Mouse (Mus musculus): ENCODE measurements around the gene Oprl1. TPM values are rescaled to one million over a fixed set of nuclear protein-coding genes. Genes with fewer than 3 reads are reported as not detected.

The Oprl1 gene
- polyA plus RNA-seq, 1 experiment from 2014 or later = 1.4 TPM

DNA sequence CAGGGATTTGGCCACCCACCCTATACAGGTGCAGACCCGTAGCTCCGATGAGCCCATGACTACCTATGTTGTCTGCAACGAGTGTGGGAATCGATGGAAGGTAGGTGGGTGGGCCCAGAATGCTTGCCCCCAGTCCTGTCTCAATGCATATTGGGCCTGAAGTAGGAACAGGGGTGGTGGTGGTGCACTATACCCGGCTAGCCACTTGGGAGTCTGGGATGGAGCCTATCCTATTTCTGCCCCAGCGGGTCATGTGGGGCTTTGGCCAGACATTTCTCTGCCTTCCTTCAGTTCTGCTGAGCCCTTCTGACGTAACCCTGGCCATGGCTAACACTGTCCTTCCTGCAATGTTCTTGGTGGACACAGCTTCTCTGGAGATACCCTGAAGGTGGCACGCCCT, 27.2 kb upstream of the Oprl1 start:
- peaks cover 11% of the 10 kb centered on the region; the same call in 1 of the 2 replicates for H3K36me3 ChIP-seq (ENCODE audit: control insufficient read depth, insufficient read depth, low read length)
- no peaks in the 10 kb centered on the region for H3K9me3 ChIP-seq (replicated peaks; ENCODE audit: control insufficient read depth, low read length)
- 0 out of 2 replicates have a peak, but pooled peaks cover 4% of the 10 kb centered on the region for H3K4me1 ChIP-seq (ENCODE audit: control insufficient read depth, insufficient read depth, low read length)
- no peak overlapping the region for H3K27ac ChIP-seq (ENCODE audit: low read length)
- H3K27me3 ChIP-seq (ENCODE audit: control insufficient read depth, insufficient read depth, low read length) = no peaks in the 10 kb centered on the region
- WGBS = 92% methylated on average over 8 of the region's 8 CpGs
- no peak overlapping the region for H3K4me2 ChIP-seq (ENCODE audit: low read depth, low read length)
- no peak overlapping the region for H3K9ac ChIP-seq (ENCODE audit: low read length)
- ATAC-seq (ENCODE audit: insufficient read depth, low FRiP score) = no peak
- H3K4me3 ChIP-seq (replicated peaks; ENCODE audit: low read length) = no peak overlapping the region

DNA sequence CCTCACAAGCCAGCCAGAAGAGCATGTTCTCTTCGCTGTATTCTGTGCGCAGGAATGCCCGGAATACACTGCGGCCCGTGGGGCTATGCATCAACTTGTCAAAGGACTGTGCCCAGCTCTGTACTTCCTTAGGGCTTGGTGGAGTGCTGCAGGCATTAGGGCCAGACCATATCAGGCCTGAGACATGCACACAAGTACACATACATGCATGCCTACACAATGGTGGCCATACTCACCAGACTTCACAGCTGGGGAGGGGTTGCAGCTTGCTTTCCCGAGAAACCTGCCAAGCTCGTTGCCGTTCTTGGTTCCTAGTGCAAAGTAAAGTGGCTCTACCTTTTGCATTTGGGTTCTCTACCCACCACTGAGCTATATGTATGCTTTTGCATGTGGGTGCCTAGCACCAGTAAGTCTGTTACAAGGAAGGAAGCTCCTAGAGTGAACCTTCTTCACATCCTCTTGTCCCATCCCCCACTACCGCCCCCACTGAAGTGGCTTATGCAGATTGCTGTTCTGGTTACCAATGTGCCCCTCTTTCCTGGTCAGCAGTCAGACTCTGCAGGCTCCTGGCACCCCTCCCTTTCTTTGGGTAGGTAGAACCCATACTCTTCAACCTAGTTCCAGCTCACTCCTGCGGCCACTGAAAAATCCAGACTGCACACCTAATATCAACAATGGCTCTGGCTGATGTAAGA, 25.2 kb upstream of the Oprl1 start:
- Histone ChIP-seq H3K4me1 (ENCODE audit: control insufficient read depth, insufficient read depth, low read length) (0 out of 2 replicates have a peak, but pooled peaks cover 11% of the 10 kb centered on the region), H3K4me3 (replicated peaks; ENCODE audit: low read length) (no peak overlapping the region), H3K4me2 (ENCODE audit: low read depth, low read length) (no peak overlapping the region), H3K9me3 (replicated peaks; ENCODE audit: control insufficient read depth, low read length) (no peaks in the 10 kb centered on the region), H3K27ac (ENCODE audit: low read length) (no peak overlapping the region), H3K36me3 (ENCODE audit: control insufficient read depth, insufficient read depth, low read length) (peaks cover 11% of the 10 kb centered on the region; the same call in 1 of the 2 replicates), H3K9ac (ENCODE audit: low read length) (no peak overlapping the region), H3K27me3 (ENCODE audit: control insufficient read depth, insufficient read depth, low read length) (no peaks in the 10 kb centered on the region)
- no peak for ATAC-seq (ENCODE audit: insufficient read depth, low FRiP score)
- whole genome bisulfite sequencing = 85% methylated on average over 10 of the region's 10 CpGs

DNA sequence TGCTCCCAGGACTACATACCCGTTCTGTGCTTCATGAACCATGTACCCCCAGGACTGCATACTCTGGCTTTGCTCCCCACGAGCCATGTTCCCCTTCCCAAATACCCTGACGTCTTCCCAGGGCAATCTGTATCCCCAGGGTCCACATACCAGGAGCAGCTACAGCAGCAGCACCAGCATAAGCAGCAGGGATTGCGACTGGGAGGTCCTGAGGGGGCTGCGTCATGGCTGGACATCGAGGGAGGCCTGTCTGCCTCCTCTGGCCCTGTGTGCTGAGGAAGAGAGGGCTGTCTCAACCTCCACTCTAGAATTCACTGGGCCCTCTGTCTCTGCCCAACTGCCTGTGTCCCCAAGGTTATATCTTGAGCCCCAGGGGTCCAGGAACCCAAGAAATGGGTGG, 23.7 kb upstream of the Oprl1 start:
- H3K4me3 ChIP-seq (replicated peaks; ENCODE audit: low read length) = no peak overlapping the region
- H3K4me1 ChIP-seq (ENCODE audit: control insufficient read depth, insufficient read depth, low read length) = 0 out of 2 replicates have a peak, but pooled peaks cover 11% of the 10 kb centered on the region
- no peaks in the 10 kb centered on the region for H3K27me3 ChIP-seq (ENCODE audit: control insufficient read depth, insufficient read depth, low read length)
- 84% methylated on average over 6 of the region's 6 CpGs for WGBS
- no peak overlapping the region for H3K27ac ChIP-seq (ENCODE audit: low read length)
- H3K9ac ChIP-seq (ENCODE audit: low read length) = no peak overlapping the region
- no peak overlapping the region for H3K4me2 ChIP-seq (ENCODE audit: low read depth, low read length)
- H3K36me3 ChIP-seq (ENCODE audit: control insufficient read depth, insufficient read depth, low read length) = peaks cover 7% of the 10 kb centered on the region; the same call in 1 of the 2 replicates
- no peaks in the 10 kb centered on the region for H3K9me3 ChIP-seq (replicated peaks; ENCODE audit: control insufficient read depth, low read length)
- no peak for ATAC-seq (ENCODE audit: insufficient read depth, low FRiP score)

DNA sequence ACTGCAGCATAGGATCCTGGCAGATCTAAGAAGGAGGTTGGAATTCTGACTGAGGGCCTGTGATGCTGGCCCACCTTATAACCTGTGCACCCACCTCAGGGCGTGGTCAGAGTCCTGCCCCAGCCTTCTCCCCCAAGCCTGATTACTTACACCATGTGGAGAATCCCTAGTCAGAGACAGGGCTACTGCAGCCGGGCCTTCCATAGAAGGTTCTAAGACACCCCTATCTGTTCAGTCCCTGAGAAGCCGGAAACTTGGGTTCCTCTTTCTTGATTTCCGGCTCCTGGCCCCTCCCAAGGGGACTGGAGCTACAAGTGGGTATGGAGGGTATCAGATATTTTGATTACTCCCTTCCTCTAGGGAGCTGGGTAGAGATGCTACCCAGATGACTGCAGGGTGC, 23.2 kb upstream of the Oprl1 start:
- H3K36me3 ChIP-seq (ENCODE audit: control insufficient read depth, insufficient read depth, low read length) = peaks cover 4% of the 10 kb centered on the region; the same call in 1 of the 2 replicates
- H3K4me2 ChIP-seq (ENCODE audit: low read depth, low read length) = no peak overlapping the region
- H3K27ac ChIP-seq (ENCODE audit: low read length) = no peak overlapping the region
- H3K4me1 ChIP-seq (ENCODE audit: control insufficient read depth, insufficient read depth, low read length) = 0 out of 2 replicates have a peak, but pooled peaks cover 11% of the 10 kb centered on the region
- H3K9me3 ChIP-seq (replicated peaks; ENCODE audit: control insufficient read depth, low read length) = no peaks in the 10 kb centered on the region
- H3K9ac ChIP-seq (ENCODE audit: low read length) = no peak overlapping the region
- ATAC-seq (ENCODE audit: insufficient read depth, low FRiP score) = no peak
- no peak overlapping the region for H3K4me3 ChIP-seq (replicated peaks; ENCODE audit: low read length)
- H3K27me3 ChIP-seq (ENCODE audit: control insufficient read depth, insufficient read depth, low read length) = no peaks in the 10 kb centered on the region
- 85% methylated on average over 4 of the region's 4 CpGs for WGBS

DNA sequence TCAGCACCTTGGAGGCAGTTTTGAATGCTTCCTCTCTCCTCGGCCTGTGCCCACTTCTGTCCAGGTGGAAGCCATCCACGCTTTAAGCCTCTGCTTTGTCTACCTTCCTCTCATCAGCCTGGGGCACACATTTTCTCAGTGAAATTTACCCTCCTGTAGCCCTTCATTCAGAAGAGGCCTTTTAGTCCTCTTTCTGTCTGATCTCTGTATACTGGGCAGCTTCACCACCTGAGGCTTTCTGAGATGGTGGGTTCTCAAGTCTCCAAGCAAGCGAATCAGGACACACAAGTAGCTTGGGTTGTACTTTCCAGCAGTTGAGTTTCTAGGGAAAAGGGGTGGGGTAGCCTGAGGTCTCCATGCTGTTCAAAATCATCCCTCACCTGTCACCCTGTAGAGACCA, 22.5 kb upstream of the Oprl1 start:
- no peaks in the 10 kb centered on the region for H3K9me3 ChIP-seq (replicated peaks; ENCODE audit: control insufficient read depth, low read length)
- H3K4me1 ChIP-seq (ENCODE audit: control insufficient read depth, insufficient read depth, low read length) = 0 out of 2 replicates have a peak, but pooled peaks cover 11% of the 10 kb centered on the region
- H3K9ac ChIP-seq (ENCODE audit: low read length) = no peak overlapping the region
- peak overlapping the region; percentile 62; the same call in 1 of the 2 replicates for H3K4me3 ChIP-seq (replicated peaks; ENCODE audit: low read length)
- WGBS = 83% methylated on average over 3 of the region's 3 CpGs
- no peaks in the 10 kb centered on the region for H3K27me3 ChIP-seq (ENCODE audit: control insufficient read depth, insufficient read depth, low read length)
- no peak overlapping the region for H3K27ac ChIP-seq (ENCODE audit: low read length)
- no peaks in the 10 kb centered on the region for H3K36me3 ChIP-seq (ENCODE audit: control insufficient read depth, insufficient read depth, low read length)
- H3K4me2 ChIP-seq (ENCODE audit: low read depth, low read length) = peak overlapping the region; percentile 93
- ATAC-seq (ENCODE audit: insufficient read depth, low FRiP score) = no peak

DNA sequence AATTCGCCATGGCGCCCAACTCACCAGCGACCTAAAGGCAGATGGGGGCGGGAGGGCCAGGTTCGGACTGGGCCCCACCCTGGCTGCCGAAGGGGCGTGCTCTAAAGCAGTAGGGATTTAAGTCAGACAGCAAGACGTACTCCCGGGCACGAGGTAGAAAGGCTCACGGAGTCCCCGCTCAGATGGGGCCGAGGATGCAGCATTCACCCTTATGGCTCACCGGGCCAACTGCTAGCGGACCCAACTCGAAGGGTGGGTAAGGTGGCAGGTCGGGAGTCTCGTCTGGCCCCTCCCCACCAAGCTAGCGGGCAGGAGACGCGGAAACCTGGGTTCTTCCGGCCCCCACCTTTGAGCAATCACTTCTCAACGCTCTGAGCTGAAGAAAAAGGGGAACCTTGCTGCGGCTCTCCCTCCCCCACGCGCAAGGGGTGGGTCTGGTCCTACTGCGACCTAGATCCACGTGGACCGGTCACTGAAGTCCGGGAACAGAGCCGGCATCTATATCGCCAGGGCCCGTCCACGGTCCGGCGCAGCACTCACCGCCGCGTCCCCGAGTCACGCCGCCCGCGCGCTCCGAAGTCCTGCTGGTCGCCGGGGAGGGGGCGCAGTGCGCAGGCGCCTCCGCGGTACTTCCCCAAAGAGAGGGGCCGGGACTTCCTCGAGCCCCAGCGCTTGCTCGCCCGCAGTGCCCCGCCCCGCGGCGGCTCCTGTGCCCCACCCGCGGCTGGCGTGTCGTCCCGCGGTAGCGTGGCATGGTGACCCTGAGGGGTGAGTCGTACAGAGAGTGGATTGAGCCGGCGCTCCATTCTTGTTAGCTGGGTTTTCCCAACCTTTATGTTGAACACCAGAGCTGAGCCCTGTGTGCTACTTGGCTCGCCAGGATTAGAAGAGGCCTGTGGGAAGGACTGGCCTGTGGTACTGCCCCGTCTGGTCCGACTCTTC, 21.2 kb upstream of the Oprl1 start, which contains the start of gene Rgs19:
TSS of gene Rgs19 (minus strand) at position 639 of the 942 bp plus-strand sequence.
- Histone ChIP-seq H3K9me3 (replicated peaks; ENCODE audit: control insufficient read depth, low read length) (no peaks in the 10 kb centered on the region), H3K27ac (ENCODE audit: low read length) (peak within 1 kb of the TSS; percentile 55; the same call in 1 of the 2 replicates), H3K36me3 (ENCODE audit: control insufficient read depth, insufficient read depth, low read length) (no peaks in the 10 kb centered on the region), H3K4me2 (ENCODE audit: low read depth, low read length) (peak within 1 kb of the TSS; percentile 93), H3K9ac (ENCODE audit: low read length) (peak within 1 kb of the TSS; percentile 77), H3K4me1 (ENCODE audit: control insufficient read depth, insufficient read depth, low read length) (0 out of 2 replicates have a peak, but pooled peaks cover 11% of the 10 kb centered on the region), H3K27me3 (ENCODE audit: control insufficient read depth, insufficient read depth, low read length) (no peaks in the 10 kb centered on the region), H3K4me3 (replicated peaks; ENCODE audit: low read length) (peak within 1 kb of the TSS; percentile 62)
- under 1% methylated on average over 75 of the region's 75 CpGs for WGBS
- peak; percentile 90 for ATAC-seq (ENCODE audit: insufficient read depth, low FRiP score)

DNA sequence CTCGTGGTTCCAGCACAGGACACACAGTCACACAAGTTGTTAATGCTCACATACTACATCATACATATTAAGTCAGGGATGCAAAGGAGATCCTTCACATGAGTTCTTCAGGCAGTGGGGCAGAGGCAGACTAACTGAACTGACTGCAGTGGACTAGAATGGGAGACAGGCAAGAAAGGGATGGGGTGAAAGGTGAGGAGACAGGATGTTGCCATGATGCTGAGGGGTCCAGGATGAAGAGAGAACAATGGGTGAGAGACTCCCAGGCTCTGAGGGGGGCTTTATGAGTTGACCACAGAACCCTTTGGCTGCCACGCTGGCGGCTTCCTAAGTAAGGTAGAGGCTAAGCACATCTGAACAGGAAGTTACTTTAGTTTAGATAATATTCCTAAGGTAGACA, 20.2 kb upstream of the Oprl1 start:
- H3K4me3 ChIP-seq (replicated peaks; ENCODE audit: low read length) = 0 out of 2 replicates have a peak overlapping the region, but pooled peaks have one; percentile 62
- 89% methylated on average over 3 of the region's 3 CpGs for WGBS

DNA sequence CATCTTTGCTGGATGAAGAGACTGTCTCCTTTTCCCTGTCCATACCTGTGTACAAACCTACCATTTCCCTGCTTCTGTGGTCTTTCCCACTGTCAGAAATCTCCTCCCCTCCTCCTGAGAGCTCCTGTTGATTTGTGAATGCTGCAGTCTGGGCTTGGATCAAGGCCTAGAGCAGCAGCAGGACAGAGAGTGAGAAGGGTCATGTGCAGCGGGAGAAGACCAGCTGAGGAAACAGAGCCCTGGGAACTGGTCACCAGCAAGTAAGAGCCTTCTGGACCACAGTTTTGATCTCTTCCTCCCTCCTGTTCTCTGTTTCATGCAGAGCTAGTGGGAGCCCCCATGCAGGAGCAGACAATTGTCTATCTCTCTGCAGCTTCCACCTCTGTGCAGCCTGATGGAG, 19.0 kb upstream of the Oprl1 start:
- no peak overlapping the region for H3K4me3 ChIP-seq (replicated peaks; ENCODE audit: low read length)
- no peak overlapping the region for H3K4me2 ChIP-seq (ENCODE audit: low read depth, low read length)
- H3K36me3 ChIP-seq (ENCODE audit: control insufficient read depth, insufficient read depth, low read length) = no peaks in the 10 kb centered on the region
- 0 out of 2 replicates have a peak, but pooled peaks cover 11% of the 10 kb centered on the region for H3K4me1 ChIP-seq (ENCODE audit: control insufficient read depth, insufficient read depth, low read length)
- no peaks in the 10 kb centered on the region for H3K9me3 ChIP-seq (replicated peaks; ENCODE audit: control insufficient read depth, low read length)
- WGBS = 67% methylated on average over 1 of the region's 1 CpGs
- H3K27ac ChIP-seq (ENCODE audit: low read length) = no peak overlapping the region
- no peak overlapping the region for H3K9ac ChIP-seq (ENCODE audit: low read length)
- no peaks in the 10 kb centered on the region for H3K27me3 ChIP-seq (ENCODE audit: control insufficient read depth, insufficient read depth, low read length)
- ATAC-seq (ENCODE audit: insufficient read depth, low FRiP score) = no peak

More for the DNA sequence above, 20.2 kb upstream of the Oprl1 start:
- Histone ChIP-seq H3K9ac (ENCODE audit: low read length) (no peak overlapping the region), H3K4me2 (ENCODE audit: low read depth, low read length) (peak overlapping the region; percentile 93), H3K9me3 (replicated peaks; ENCODE audit: control insufficient read depth, low read length) (no peaks in the 10 kb centered on the region), H3K4me1 (ENCODE audit: control insufficient read depth, insufficient read depth, low read length) (0 out of 2 replicates have a peak, but pooled peaks cover 11% of the 10 kb centered on the region), H3K27ac (ENCODE audit: low read length) (no peak overlapping the region), H3K36me3 (ENCODE audit: control insufficient read depth, insufficient read depth, low read length) (no peaks in the 10 kb centered on the region), H3K27me3 (ENCODE audit: control insufficient read depth, insufficient read depth, low read length) (no peaks in the 10 kb centered on the region)
- no peak for ATAC-seq (ENCODE audit: insufficient read depth, low FRiP score)

Data from stomach, embryonic 16.5 days (tissue).